Mouse (Mus musculus) midbrain, embryonic 11.5 days (tissue): ENCODE measurements around the gene Keg1. TPM values are rescaled to one million over a fixed set of nuclear protein-coding genes. Genes with fewer than 3 reads are reported as not detected.
"Not testable (repeated sequence)": the region's sequence is repeated elsewhere in the genome, so short reads cannot be mapped to it uniquely, and the experiment has no call there.

Experiments used
- ATAC-seq: fragments of 200-750 bp; cut with Nextera tagmentation; 2 replicates; pipeline ENCODE4 v1.8.0; 2017; ENCODE audit warnings: moderate TSS enrichment, moderate library complexity; ENCODE audit not compliant: low FRiP score
- DNase-seq: peaks from one replicate; pipeline ENCODE4 v3.0.0; 2015; ENCODE audit warnings: low spot score; ENCODE audit errors: missing footprints
- H3K27ac ChIP-seq: fragments of 300-500 bp; sonication (generic); 2 replicates; pipeline ENCODE4 v1.5.1; 2014; ENCODE audit warnings: low read depth, low read length
- H3K27me3 ChIP-seq: fragments of 300-500 bp; sonication (generic); 2 replicates; pipeline ENCODE4 v1.6.1; 2014; ENCODE audit warnings: mild to moderate bottlenecking, low read length, moderate library complexity, mixed read lengths; ENCODE audit not compliant: control insufficient read depth, insufficient read depth
- H3K36me3 ChIP-seq: fragments of 300-500 bp; sonication (generic); 2 replicates; pipeline ENCODE4 v1.6.1; 2014; ENCODE audit warnings: mild to moderate bottlenecking, low read length, moderate library complexity, mixed read lengths; ENCODE audit not compliant: control insufficient read depth, insufficient read depth
- H3K4me1 ChIP-seq: fragments of 300-500 bp; sonication (generic); 2 replicates; pipeline ENCODE4 v1.6.1; 2014; ENCODE audit warnings: low read length; ENCODE audit not compliant: control insufficient read depth, insufficient read depth
- H3K4me2 ChIP-seq: fragments of 300-500 bp; sonication (generic); 2 replicates; pipeline ENCODE4 v1.6.1; 2014; ENCODE audit warnings: mild to moderate bottlenecking, moderate library complexity
- H3K4me3 ChIP-seq: fragments of 300-500 bp; sonication (generic); 2 replicates; pipeline ENCODE4 v1.5.1; 2014; ENCODE audit warnings: low read depth, low read length
- H3K9ac ChIP-seq: fragments of 300-500 bp; sonication (generic); 2 replicates; pipeline ENCODE4 v1.6.1; 2014; ENCODE audit warnings: low read length
- H3K9me3 ChIP-seq: fragments of 300-500 bp; sonication (generic); 2 replicates; pipeline ENCODE4 v1.6.1; 2016; ENCODE audit warnings: low read length; ENCODE audit not compliant: control insufficient read depth
- WGBS: fragments of 180-500 bp; shearing (Covaris S2); extraction: QIAGEN DNeasy Blood & Tissue Kit; methylation state at CpG from one replicate; pipeline ENCODE4 v1.1.7; 2014; 5-methylcytosine and 5-hydroxymethylcytosine counted together
- polyA plus RNA-seq: library from polyadenylated mRNA; unstranded; fragments of >200 nt; fragmentation: Nextera tagmentation; extraction: Ambion mirVana; gene quantifications from 2 replicates; pipeline ENCODE4 v1.2.1, GENCODE M21; 2014

Gene Keg1
- polyA plus RNA-seq, result not detected in 2 replicates

DNA sequence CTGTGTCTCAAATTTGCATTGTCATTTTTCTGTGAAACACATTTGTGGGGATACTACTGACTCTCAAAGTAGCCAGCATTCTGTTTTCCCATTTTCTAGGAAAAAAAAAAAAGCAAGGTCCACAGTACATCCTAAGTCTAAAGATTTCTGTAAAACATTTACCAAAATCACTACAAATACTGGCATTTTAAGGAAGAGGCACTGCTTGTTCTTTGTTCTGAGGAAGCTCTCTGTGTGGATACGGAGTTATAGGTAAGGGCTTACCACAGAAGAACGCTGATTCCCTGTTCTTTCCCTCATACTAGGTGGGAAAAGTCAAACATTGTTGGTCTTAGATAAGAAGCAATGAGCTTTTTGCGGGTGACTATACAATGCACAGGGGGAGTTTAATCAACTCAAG, at the start of gene Keg1:
Keg1 (plus strand) TSS at position 197 of the 400 bp plus-strand sequence.
- Histone ChIP-seq H3K9me3 (no peaks in the 10 kb centered on the region), H3K27ac (no peak within 1 kb of the TSS), H3K4me2 (no peak within 1 kb of the TSS), H3K36me3 (no peaks in the 10 kb centered on the region), H3K4me1 (no peaks in the 10 kb centered on the region), H3K4me3 (no peak within 1 kb of the TSS), H3K27me3 (no peaks in the 10 kb centered on the region), H3K9ac (no peak within 1 kb of the TSS)
- ATAC-seq (no peak), DNase-seq (no peak)
- WGBS, result 80% methylated on average over 3 of the region's 3 CpGs

DNA sequence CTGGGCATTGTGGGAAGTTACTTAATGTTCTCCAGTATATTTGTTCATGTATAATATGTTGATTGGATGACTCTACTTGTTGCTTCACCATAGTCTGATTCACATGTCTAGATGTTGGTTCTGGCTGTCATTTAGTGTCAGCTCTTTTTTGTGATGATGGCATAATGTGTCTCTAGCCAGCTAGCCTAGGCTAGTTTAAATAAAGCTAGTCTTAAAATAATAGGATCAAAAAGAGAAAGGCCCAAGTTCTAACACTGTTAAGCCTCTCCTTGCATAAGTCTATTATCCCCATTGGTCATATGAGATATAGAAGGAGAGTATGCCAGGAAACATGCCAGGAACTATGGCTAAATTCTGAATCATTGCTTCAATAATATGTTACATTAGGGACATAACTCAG, 46.1 kb upstream of the Keg1 start:
- H3K4me1 ChIP-seq, result no peaks in the 10 kb centered on the region
- no peak for DNase-seq
- H3K9ac ChIP-seq, result no peak overlapping the region
- H3K4me3 ChIP-seq, result no peak overlapping the region
- no peak overlapping the region for H3K4me2 ChIP-seq
- no peak overlapping the region for H3K27ac ChIP-seq
- no peaks in the 10 kb centered on the region for H3K27me3 ChIP-seq
- no peaks in the 10 kb centered on the region for H3K9me3 ChIP-seq
- ATAC-seq, result no peak
- H3K36me3 ChIP-seq, result no peaks in the 10 kb centered on the region

DNA sequence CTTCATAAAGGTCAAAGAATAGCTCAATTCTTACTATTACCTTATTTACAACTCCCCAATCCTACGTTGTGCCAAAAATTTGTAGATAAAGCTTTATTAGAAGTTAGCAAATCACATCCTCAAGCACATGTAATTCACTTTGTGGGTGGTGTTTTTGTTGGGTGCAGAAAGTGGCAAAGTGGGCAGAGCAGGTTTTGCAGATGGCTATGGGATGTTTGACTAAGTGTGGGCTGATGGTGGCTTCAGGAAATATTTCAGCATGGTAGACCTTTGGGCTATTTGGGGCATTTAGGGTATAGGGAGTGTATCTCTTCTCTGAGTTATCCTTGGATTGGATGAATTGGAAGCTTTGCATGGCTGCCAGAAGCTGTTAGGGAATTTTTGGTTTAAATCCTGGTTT, 29.4 kb upstream of the Keg1 start:
- Histone ChIP-seq H3K4me1 (no peaks in the 10 kb centered on the region), H3K9me3 (no peaks in the 10 kb centered on the region), H3K9ac (no peak overlapping the region), H3K27me3 (no peaks in the 10 kb centered on the region), H3K27ac (no peak overlapping the region), H3K36me3 (no peaks in the 10 kb centered on the region), H3K4me3 (no peak overlapping the region), H3K4me2 (no peak overlapping the region)
- no peak for DNase-seq
- ATAC-seq, result no peak
- WGBS, result 69% methylated on average over 1 of the region's 1 CpGs

DNA sequence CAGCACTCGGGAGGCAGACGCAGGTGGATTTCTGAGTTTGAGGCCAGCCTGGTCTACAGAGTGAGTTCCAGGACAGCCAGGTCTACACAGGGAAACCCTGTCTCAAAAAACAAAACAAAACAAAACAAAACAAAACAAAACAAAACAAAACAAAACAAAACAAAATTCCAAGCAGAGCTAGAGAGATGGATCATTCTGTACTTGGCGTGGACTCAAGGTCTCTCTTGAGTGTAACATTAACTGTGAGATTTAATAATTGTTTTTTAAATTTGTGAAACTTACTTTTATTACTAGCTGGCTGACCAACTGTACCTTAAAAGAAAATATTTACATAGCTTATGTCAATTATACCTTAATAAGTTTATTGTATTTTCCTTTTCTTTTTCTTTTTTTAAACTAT, 27.0 kb upstream of the Keg1 start:
- H3K9me3 ChIP-seq, DNase-seq, H3K4me3 ChIP-seq, H3K9ac ChIP-seq, H3K27me3 ChIP-seq, H3K27ac ChIP-seq, H3K36me3 ChIP-seq, ATAC-seq, H3K4me2 ChIP-seq, H3K4me1 ChIP-seq: not testable (repeated sequence)
- 90% methylated on average over 3 of the region's 3 CpGs for WGBS

DNA sequence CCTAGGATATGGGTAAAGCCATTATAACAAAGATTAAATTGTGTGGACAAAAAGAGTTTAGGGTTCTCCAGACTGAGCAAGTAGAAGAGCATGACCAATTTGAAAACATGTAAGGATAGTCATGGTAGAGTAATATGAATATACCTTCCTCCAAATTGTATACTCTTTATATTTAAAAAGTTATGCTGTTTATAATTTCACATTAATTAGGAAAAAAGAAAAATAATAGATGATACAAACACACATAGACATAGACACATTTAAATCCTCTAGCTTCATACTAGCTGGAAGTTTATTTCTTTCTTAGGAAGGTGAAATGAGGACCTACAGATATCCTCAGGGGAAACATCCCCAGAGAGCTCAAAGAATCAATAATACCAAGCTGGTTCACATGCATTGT, 25.4 kb upstream of the Keg1 start, which contains the start of gene Olfr1442:
Olfr1442 (plus strand) TSS at position 301 of the 400 bp plus-strand sequence.
- Histone ChIP-seq H3K27me3 (no peaks in the 10 kb centered on the region), H3K36me3 (no peaks in the 10 kb centered on the region), H3K4me2 (no peak within 1 kb of the TSS), H3K9ac (no peak within 1 kb of the TSS), H3K9me3 (no peaks in the 10 kb centered on the region), H3K4me3 (no peak within 1 kb of the TSS), H3K4me1 (no peaks in the 10 kb centered on the region), H3K27ac (no peak within 1 kb of the TSS)
- ATAC-seq (no peak), DNase-seq (no peak)

DNA sequence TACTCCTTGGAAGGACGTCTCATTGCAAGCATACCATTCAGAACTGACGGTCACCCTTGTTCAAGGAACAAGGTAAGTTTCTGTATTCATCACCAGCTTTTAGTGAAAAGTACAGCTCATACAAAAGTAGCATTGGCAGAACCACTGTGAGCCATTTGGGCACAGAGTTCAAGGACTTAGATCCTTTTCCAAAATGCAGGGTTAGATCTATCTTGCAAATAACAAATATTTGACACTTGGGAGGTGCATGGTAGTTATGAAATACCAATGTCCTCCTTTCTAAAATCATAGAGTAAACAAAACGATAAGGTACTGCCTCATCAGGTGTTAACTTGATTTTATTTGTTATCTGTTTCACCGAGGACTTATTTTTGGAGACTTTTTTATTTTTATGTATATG, 24.5 kb upstream of the Keg1 start:
- WGBS, result 85% methylated on average over 4 of the region's 4 CpGs
- Histone ChIP-seq H3K4me3 (no peak overlapping the region), H3K36me3 (no peaks in the 10 kb centered on the region), H3K4me1 (no peaks in the 10 kb centered on the region), H3K27ac (no peak overlapping the region), H3K27me3 (no peaks in the 10 kb centered on the region), H3K9me3 (no peaks in the 10 kb centered on the region), H3K4me2 (no peak overlapping the region), H3K9ac (no peak overlapping the region)
- no peak for ATAC-seq
- DNase-seq, result no peak

DNA sequence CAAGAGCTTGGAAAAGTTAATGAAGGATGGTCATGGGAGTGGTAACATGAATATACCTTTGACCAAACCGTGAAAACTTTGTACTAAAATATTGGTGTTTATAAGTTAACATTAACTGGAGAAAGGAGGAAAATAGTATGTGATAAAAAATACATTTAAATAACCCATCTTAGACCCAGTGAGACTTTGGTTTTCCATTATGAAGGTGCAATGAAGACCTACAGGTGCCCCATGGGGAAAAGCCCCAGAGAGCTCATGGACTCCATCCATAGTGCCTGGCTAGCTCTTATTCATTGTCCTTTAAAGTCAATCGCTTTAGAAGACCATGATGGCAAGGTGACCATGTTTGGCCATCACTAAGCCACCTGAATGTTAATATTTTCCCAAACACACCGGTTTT, 17.8 kb upstream of the Keg1 start, which contains the start of gene Olfr1443:
Olfr1443 (plus strand) TSS at position 301 of the 400 bp plus-strand sequence.
- H3K9ac ChIP-seq, result no peak within 1 kb of the TSS
- H3K27ac ChIP-seq, result no peak within 1 kb of the TSS
- no peaks in the 10 kb centered on the region for H3K27me3 ChIP-seq
- ATAC-seq (no peak), DNase-seq (no peak)
- 68% methylated on average over 3 of the region's 3 CpGs for WGBS
- no peaks in the 10 kb centered on the region for H3K9me3 ChIP-seq
- H3K4me2 ChIP-seq, result no peak within 1 kb of the TSS
- no peak within 1 kb of the TSS for H3K4me3 ChIP-seq
- H3K36me3 ChIP-seq, result no peaks in the 10 kb centered on the region
- H3K4me1 ChIP-seq, result no peaks in the 10 kb centered on the region

DNA sequence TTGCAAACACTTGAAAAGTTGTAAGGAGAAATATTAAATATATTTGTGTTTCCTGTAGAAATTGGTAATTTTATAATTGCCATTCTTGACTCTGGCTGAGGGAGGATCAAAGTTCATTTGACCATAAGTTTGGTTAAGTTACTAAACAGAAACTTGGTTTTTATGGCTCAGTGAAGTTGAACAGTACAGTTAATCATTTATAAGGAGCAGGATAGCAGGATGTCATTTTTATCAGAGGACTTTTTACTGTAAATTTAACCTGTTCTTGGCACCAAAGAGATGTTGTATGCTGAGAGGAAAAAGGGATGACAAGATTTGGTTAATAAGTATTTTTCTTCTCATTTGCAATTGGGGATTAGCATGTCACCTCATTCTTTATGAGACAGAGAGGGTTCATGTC, 10.9 kb upstream of the Keg1 start:
- H3K9ac ChIP-seq, result no peak overlapping the region
- no peaks in the 10 kb centered on the region for H3K9me3 ChIP-seq
- no peak for ATAC-seq
- H3K27ac ChIP-seq, result no peak overlapping the region
- H3K4me1 ChIP-seq, result no peaks in the 10 kb centered on the region
- H3K4me3 ChIP-seq, result no peak overlapping the region
- no peaks in the 10 kb centered on the region for H3K36me3 ChIP-seq
- no peak overlapping the region for H3K4me2 ChIP-seq
- no peak for DNase-seq
- H3K27me3 ChIP-seq, result no peaks in the 10 kb centered on the region

DNA sequence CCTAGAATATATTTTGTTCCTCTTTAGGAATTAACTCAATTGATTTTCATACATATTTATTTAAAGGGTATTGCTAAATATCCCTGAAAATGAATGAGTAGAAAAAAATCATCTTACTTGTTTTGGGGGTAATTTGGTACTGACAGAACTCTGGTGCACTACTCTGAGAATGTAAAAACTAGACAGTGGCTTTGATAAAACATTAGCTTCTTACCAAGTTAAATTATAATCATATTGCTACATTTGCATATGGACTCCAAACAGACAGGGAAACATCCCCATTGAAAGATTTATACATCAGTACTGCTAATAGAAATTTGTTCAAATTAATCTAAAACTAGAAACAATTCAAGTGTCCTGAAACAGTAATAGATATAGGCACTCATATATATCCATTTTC, 10.4 kb upstream of the Keg1 start:
- Histone ChIP-seq H3K4me2 (no peak overlapping the region), H3K4me1 (no peaks in the 10 kb centered on the region), H3K9me3 (no peaks in the 10 kb centered on the region), H3K36me3 (no peaks in the 10 kb centered on the region), H3K4me3 (no peak overlapping the region), H3K27ac (no peak overlapping the region), H3K9ac (no peak overlapping the region), H3K27me3 (no peaks in the 10 kb centered on the region)
- DNase-seq, result no peak
- ATAC-seq, result no peak

DNA sequence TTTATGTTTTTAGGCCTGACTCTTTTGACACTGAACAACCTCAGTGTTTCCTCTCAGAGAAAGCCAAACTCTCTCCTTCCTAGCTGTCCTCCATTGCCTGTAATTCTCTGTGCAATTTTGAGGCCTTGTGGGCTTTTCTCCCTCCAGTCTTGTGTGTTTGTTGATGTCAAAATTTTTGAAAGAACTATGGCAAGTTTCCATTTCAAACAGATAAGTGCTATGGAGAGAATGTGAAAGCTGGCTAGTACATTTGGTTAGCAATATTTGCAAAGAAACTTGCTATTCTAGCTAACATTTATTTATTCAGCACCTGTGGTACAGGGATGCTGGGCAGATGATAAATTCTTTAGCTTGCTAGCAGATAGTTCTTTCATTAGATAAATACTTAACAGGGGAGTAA, 635 bp downstream of the Keg1 start:
- Histone ChIP-seq H3K36me3 (no peaks in the 10 kb centered on the region), H3K4me1 (no peaks in the 10 kb centered on the region), H3K4me3 (no peak overlapping the region), H3K27ac (no peak overlapping the region), H3K9ac (no peak overlapping the region), H3K9me3 (no peaks in the 10 kb centered on the region), H3K27me3 (no peaks in the 10 kb centered on the region), H3K4me2 (no peak overlapping the region)
- DNase-seq (no peak), ATAC-seq (no peak)
